Mouse (Mus musculus): ENCODE results near the gene Neu1.
"Not testable (repeated sequence)": the region's sequence is repeated elsewhere in the genome, so short reads cannot be mapped to it uniquely, and the experiment has no call there.

Neu1 gene

DNA sequence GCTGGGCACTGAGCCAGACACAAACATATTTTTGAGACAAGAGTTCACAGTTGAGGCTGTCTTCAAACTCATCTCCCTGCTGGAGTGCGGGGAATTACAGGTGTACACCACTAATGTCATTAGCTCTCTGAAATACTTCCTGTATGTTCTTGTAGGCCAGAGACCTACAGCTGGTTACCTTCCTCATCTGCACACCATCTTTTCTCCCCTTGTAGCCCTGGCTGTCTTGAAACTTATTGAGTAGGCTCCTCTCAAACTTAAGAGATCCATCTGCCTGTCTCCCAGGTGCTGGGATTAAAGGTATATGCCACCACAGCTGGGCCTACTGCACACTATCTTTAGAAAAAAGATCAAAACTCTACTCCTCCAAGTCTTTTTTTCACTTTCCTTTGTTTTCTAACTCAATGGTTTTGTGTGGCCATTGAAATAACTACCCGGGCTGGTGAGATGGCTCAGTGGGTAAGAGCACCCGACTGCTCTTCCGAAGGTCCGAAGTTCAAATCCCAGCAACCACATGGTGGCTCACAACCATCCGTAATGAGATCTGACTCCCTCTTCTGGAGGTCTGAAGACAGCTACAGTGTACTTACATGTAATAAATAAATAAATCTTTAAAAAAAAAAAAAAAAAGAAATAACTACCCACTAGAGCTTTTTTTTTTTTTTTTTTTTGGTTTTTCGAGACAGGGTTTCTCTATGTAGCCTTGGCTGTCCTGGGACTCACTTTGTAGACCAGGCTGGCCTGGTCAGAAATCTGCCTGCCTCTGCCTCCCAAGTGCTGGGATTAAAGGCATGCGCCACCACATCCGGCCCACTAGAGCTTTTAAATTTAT lies 17.9 kb downstream of the Neu1 start:
- in situ Hi-C loops (cut with MboI), result not testable (repeated sequence)

DNA sequence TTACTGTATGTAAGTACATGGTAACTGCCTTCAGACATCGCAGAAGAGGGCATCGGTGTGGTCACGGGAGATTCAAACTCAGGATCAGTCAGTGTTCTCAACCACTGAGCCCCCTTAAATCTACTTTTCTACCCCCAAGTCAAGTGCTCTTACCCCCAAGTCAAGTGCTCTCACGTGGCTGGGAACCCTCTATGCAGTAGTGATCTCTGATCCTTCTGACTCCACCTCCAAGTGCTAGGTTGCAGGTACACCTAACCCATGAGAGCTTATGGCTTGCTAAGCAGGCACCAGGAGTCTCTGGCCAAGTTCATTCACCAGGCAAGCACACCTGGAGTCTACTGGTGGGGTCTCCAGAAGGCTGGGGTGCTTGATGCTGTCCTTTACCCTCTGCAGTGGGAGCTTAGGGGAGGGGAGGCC lies 18.5 kb downstream of the Neu1 start:
- in situ Hi-C loops (cut with MboI), result no loop called here

DNA sequence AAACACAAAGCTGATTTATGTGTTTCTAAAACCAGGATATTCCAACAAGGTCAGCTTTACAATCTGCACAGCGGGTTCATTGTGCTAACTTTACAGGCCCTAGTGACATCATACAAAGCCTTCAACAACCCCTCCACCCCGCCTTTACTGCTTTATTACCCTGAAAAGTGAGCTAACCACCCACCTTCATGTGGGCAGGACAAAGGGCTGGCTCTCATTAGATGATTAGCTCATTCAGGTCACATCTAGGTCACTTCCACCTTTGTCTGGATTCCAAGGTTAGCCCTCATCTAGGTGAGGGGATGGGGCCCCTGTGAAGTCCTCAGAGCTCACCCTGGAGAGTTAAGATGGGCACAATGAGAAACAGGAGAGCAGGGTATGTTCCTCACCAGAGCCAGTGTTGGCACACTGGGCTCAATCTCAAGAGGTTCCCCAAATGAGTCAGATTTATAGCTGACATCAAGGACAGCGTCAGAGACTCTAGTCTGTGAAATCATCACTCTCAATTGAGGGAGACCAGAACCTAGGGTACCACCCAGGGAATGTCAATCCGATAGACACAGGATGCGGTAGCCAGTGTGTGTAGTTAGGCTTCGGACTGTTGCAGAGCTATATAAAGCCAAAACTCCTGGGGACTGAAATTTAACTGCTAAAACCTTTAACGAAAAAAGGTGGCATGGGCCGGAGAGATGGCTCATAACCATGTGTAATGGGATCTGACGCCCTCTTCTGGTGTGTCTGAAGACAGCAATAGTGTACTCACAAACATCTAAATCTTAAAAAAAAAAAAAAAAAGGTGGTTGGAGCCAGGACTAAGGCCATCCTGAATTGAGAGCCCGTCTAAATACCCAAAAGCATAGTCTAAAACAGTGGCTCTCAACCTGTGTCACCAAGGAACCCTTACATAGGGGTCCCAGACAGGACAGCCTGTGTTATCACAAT lies 19.7 kb downstream of the Neu1 start:
- in situ Hi-C loops (cut with MboI), result no loop called here

DNA sequence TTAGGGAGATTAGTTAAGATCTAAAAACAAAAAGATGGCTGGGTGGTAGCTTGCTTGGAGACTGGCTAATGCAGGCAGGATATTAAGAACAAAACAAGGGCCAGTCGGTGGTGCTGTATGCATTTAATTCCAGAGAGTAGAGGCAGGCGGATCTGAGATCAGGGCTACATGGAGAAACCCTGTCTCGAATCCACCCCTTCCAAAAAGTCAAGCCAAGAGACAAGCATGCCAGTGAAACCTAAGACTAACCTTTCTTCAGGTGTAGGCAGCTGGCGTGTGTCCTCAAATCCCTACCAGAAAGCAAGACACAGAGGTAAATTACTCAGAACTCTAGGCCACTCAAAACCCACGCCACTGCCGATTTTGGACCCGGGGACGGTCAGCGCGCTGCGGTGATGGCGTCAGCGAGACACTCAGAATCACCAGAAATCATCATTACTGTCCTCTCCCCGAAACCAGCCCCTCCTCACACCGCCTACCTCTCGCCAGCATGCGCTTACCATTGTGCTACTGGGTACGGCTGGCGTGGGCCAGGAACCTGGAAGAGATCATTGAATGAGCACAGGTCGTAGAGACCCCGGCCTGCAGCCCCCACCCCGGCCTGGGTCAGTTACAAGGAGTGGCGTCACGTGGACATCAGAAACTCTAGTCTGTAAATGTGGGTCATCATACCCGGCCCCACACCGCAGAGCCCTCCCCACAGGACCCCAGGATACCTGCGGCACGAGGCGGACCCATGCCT lies 20.8 kb downstream of the Neu1 start:
- in situ Hi-C loops (cut with MboI), result no loop called here

DNA sequence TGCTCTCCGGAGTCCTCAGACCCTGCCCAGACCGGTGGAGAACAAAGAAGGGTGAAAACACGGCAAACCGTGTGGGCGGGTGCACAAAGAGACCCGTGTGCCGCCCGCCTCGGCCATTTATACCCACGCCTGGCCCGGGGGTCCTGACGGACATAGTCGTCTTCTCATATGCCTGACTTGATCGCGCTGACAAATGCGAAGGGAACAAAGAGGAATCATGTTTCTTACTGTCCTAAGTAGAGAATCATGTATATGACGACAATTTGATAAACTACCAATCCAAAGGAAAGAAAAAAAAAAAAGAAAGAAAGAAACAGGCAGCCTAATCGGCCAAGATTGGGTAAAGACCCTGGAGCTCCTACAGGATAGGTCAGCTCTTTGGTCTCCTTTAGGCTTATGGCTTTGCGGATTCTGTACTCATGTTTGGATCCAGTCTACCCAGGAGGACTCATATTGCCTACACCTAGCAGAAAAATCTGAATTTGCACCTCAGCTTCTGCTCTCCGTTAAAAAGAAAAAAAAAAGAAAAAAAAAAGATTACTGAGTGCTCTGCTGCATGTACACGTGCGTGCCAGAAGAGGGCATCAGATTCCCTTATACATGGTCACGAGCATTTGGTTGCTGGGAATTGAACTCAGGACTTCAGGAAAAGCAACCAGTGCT lies 21.5 kb downstream of the Neu1 start:
- in situ Hi-C loops (cut with MboI), result no loop called here

DNA sequence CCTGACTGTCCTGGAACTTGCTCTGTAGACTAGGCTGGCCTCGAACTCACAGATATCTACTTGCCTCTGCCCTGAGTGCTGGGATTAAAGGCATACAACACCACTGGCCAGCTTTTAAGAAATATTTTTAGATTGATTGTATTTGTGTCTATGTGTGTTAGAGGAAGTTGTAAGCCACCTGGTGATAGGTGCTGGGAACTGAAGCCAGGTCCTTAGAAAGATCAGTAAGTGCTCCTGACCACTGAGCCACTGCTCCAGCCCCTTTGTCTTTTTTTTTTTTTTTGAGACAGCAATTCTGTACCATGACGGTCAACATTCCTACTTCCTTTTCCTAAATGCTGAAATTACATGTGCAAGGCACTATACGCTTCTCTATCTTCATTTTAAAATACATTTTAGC lies 22.2 kb downstream of the Neu1 start:
- in situ Hi-C loops (cut with MboI), result no loop called here

DNA sequence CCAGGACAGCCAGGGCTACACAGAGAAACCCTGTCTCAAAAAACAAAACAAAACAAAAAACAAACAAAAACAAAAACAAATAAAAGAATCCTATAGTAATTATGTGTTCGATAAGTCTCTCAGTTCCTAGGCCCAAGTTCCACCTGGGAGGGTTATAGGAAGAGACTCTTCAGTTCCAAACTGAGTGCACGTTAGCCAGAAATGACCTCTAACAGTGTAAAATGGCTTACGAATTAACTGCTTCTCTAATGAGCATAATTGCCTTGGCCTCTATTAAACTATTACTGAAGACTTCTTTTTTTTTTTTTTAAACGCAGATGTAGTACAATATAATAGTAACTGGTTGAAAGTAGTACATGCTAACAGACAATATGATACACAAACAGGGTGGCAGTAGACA lies 22.9 kb downstream of the Neu1 start:
- in situ Hi-C loops (cut with MboI), result no loop called here

DNA sequence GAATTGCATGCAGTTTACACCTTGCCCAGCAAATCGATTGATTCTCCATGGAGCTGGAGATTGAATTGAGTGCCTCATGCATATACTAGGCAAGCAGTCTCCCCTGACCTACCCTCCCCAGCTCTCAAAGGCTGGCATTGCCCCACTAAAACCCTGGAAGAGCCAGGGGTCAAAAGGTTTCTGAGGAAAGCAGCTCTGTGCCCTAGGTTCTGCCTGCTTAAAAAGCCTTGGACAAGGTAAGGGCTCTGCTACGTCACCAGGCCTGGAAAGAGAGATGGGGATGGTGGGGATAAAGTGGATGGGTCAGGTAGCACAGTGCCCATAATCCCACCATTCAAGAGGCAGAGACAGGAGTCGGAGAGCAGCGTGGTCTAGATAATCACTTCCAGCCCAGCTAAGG lies 23.8 kb downstream of the Neu1 start:
- in situ Hi-C loops (cut with MboI), result no loop called here

DNA sequence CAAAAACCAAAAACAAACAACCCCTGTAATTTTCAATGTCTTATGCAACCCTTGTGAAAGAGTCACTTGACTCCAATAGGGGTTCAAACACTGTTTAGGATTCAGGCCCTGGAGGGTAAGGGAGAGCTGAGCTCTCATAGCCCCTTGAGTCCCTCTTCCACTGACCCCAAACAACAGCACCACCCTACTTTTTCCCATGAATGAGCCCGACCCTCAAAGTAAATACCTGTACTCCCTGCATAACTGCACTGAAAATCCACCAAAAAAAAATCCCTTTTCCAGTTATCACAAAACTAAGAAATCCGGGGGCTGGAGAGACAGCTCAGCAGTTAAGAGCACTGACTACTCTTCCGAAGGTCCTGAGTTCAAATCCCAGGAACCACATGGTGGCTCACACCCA lies 24.8 kb downstream of the Neu1 start:
- in situ Hi-C loops (cut with MboI), result no loop called here

DNA sequence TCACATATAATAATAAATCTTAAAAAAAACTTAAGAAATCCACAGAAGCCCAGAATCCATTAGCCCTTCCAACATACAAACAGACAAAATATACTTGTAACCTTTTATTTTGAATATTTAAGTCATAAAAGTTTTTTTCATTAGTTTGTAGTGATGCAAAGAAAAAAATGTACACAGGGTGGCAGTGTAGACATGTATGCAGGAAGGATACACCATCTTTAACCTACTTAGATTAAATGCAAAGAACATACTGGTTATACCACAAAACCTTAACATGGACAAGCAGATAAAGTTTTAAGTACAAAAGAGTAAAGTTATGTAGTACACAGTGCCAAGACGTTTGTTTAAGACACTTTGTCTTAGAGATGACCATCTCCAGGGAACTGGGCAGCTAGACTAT lies 25.3 kb downstream of the Neu1 start:
- in situ Hi-C loops (cut with MboI), result no loop called here

DNA sequence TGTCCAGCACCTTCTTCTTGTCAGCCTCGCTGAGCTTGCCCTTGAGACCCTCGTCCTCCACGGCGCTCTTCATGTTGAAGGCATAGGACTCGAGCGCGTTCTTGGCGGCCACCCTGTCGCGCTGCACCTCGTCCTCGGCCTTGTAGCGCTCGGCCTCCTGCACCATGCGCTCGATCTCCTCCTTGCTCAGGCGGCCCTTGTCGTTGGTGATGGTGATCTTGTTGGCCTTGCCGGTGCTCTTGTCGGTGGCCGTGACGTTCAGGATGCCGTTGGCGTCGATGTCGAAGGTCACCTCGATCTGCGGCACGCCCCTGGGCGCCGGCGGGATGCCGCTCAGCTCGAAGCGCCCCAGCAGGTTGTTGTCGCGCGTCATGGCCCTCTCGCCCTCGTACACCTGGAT lies 26.2 kb downstream of the Neu1 start:
- in situ Hi-C loops (cut with MboI), result not testable (repeated sequence)

DNA sequence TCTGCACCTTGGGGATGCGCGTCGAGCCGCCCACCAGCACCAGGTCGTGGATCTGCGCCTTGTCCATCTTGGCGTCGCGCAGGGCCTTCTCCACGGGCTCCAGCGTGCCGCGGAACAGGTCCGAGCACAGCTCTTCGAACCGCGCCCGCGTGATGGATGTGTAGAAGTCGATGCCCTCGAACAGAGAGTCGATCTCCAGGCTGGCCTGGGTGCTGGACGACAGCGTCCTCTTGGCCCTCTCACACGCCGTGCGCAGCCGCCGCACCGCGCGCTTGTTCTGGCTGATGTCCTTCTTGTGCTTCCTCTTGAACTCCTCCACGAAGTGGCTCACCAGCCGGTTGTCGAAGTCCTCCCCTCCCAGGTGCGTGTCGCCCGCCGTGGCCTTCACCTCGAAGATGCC lies 26.9 kb downstream of the Neu1 start:
- in situ Hi-C loops (cut with MboI), result not testable (repeated sequence)

DNA sequence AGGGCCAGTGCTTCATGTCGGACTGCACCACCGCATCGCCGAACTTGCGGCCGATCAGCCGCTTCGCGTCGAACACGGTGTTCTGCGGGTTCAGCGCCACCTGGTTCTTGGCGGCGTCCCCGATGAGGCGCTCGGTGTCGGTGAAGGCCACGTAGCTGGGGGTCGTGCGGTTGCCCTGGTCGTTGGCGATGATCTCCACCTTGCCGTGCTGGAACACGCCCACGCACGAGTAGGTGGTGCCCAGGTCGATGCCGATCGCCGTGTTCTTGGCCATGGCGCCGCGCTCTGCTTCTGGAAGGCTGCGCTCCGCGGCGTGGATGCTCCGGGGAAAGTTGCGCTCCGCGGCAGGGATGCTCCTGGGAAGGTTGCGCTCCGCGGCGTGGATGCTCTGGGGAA lies 27.7 kb downstream of the Neu1 start:
- in situ Hi-C loops (cut with MboI), result not testable (repeated sequence)

DNA sequence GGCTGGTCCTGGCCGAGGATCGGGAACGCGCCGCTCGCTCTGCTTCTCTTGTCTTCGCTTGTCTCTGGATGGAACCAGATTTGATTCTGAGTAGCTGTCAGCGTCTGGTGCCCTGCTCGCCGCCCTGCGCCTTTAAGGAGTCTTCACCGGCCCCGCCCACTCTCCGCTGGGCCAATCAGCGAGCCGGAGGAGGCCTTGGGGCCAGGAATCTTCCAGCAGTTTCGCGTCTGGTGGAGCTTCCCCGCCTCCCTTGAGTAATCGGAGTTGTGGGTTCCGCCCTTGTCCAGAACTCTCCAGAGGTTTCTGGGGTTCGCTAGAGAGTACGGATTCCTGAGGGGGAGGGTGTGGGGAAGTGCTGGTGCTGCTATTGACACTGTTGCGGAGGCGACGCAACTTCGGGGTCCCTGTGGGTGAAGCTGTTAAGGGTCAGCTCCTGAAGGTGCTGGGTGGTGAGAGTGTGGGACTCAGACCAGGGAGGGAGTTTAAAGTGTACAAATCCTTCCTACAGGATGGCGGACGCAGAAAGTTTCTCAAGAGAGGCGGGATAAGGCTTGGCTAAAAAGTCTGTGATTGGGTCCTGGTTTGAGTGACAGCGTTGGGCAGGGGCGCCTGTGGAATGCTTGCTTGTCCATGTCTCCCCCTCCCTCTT lies 28.2 kb downstream of the Neu1 start, which contains the start of gene Hspa1b:
TSS of gene Hspa1b (minus strand) at position 109 of the 649 bp plus-strand sequence.
- in situ Hi-C loops (cut with MboI), result not testable (repeated sequence)

DNA sequence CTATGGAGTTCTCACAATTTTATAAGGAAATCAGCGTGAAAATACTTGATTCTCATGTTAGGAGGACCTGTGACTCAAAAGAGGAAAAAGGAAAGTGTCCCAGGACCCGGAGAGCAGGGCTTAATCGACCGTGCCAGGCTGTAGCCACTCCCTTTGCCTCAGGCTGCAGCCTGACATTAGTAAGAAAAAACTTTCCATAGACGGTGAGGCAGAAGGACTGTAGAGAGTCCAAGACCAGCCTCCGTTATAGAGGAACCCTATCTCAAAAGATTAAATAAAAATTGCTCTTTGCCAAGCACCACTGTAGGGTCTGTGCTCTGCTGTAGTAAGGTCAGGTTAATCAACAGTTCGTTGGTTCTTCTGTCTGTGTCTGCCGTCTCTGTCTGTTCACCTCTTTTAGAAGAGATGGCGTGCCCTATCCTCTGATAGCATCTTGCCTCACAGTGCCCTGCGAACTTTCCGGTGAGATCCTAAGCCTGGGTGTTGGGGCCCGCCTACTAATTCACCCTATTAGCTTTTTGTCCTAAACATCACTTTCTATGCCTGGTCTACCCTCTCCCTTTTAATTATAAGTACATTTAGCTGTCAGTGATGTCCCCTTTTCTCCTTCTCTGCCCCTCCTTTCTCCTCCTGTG lies 28.9 kb downstream of the Neu1 start:
- in situ Hi-C loops (cut with MboI), result no loop called here

DNA sequence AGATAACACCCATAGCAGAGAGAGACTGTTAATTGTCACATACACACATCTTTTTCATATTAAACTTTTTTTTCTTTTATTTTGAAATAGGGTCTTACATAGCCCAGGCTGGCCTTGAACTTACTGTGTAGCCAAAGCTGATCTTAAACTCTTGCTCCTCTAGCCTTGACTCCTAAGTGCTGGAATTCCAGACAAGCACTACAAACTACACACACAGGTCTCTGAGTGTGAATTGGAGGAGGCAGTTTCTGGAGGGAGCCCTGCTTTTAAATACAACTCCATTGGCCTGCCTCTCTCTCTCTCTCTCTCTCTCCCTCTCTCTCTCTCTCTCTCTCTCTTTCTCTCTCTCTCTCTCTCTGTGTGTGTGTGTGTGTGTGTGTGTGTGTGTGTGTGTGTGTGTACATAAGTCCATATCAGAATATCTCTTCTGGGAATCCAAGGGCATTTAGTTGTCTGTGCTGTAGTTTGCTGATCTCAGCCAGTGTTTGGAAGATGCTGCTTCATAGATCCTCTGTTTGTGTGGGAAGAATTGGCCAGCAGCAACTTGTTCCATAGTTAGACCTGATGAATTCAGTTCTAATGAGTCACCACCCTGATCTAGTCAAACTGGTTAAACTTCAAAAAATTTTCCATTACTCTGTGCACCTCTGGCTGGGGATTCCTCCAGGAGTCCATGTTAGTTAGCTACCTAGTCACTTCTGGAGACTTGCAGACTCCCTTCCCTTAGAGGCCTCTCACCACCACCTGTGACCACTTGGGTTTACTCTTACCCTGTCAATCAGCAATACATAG lies 29.8 kb downstream of the Neu1 start:
- in situ Hi-C loops (cut with MboI), result no loop called here

DNA sequence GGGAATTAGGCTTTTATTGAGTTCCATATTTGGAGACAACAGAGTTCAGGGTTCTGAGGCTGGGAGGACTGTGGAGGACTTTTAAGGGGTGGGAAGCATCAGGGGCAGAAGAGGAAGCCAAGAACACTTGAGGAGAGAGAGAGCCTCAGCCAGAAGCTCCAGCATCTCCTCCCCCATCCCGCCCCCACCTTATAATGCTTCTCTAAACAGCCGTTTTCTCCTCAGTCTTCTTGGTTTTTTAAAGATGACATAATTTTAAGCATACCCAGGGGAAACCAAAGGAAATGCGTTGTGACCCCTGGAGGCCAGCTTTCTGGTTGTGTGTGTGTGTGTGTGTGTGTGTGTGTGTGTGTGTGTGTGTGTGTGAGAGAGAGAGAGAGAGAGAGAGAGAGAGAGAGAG lies 31.1 kb downstream of the Neu1 start:
- in situ Hi-C loops (cut with MboI), result no loop called here

DNA sequence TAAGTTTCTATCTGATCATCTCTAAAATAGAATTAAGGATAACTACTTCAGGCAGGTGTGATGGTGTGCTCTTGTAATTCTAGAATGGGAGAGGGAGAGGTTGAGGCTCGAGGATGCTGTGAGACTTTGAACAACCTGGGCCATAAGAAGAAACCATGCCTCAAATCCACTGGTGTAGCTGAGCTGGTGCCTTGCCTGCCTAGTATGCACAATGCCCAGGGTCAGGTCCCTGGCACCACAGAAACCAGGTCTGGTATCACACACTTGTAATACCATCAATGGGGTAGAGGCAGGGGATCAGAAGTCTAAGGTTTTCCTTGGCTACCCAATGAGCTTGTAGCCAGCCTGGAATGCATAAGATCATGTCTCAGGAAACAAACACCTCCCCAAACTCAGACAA lies 31.8 kb downstream of the Neu1 start:
- in situ Hi-C loops (cut with MboI), result no loop called here

DNA sequence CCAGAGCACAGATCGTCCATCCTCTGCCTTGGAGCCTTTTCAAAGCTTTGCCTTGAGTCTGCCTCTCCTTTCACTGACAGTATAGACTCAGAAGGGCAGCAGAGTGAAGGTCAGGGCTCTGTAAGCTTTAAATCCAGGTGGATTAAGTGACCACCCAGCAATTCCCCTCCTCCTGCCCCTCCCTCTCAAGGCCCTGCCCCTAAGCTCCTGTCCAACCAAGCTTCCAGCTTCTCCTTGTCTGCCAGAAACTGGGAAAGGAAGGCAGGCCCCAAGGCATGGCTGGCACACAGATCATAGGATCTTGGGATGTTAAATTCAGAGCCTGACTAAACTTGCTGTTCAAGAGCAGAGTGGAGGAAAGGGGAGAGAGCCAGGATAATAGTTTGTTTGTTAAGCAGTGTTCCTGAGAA lies 33.6 kb downstream of the Neu1 start:
- in situ Hi-C loops (cut with MboI), result no loop called here

DNA sequence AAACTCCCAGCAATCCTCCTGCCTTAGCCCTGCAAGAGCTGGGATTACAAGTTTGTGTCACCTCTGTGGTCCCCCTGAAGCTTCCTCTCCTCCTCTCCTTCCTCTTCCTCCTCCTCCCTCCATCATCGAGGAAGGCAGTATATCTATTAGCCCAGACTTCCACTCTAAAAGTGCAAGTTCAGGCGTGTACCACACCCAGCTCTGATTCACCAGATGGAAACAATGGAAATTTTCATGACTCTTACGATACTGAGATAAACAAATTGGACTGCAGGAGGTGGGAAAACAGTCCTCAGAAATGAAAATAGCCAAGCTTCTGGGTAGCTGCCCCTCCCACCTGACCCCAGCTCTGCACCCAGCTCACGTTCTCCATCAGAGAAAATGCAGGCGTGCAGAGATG lies 34.6 kb downstream of the Neu1 start:
- in situ Hi-C loops (cut with MboI), result no loop called here

Data from mature B cell (primary cell).